Mouse (Mus musculus) neural tube, embryonic 14.5 days (tissue): Measurements from ENCODE around the gene Amz2. TPM values are rescaled to one million over a fixed set of nuclear protein-coding genes. Genes with fewer than 3 reads are reported as not detected.

Experiments used
- ATAC-seq: fragments of 200-750 bp; cut with Nextera tagmentation; 2 replicates; pipeline ENCODE4 v1.8.0; 2017; ENCODE audit warnings: low read depth, mild to moderate bottlenecking, moderate TSS enrichment, moderate library complexity
- H3K27ac ChIP-seq: fragments of 300-500 bp; sonication (generic); 2 replicates; pipeline ENCODE4 v1.5.1; 2014; ENCODE audit warnings: low read depth, mild to moderate bottlenecking, control low read depth, low read length, moderate library complexity, mixed read lengths
- H3K27me3 ChIP-seq: fragments of 300-500 bp; sonication (generic); 2 replicates; pipeline ENCODE4 v1.6.1; 2014; ENCODE audit warnings: low read length; ENCODE audit not compliant: control insufficient read depth, insufficient read depth
- H3K36me3 ChIP-seq: fragments of 300-500 bp; sonication (generic); 2 replicates; pipeline ENCODE4 v1.6.1; 2014; ENCODE audit warnings: low read length, mixed read lengths; ENCODE audit not compliant: control insufficient read depth, insufficient read depth
- H3K4me1 ChIP-seq: fragments of 300-500 bp; sonication (generic); 2 replicates; pipeline ENCODE4 v1.6.1; 2014; ENCODE audit warnings: low read length; ENCODE audit not compliant: control insufficient read depth, insufficient read depth
- H3K4me2 ChIP-seq: fragments of 300-500 bp; sonication (generic); 2 replicates; pipeline ENCODE4 v1.6.1; 2014; ENCODE audit warnings: mild to moderate bottlenecking, low read depth, low read length, control low read depth
- H3K4me3 ChIP-seq: fragments of 300-500 bp; sonication (generic); 2 replicates; pipeline ENCODE4 v1.5.1; 2014; ENCODE audit warnings: low read depth, low read length, control low read depth, mixed read lengths
- H3K9ac ChIP-seq: fragments of 300-500 bp; sonication (generic); replicated peaks from 2 replicates; pipeline ENCODE4 v1.6.1; 2014; ENCODE audit warnings: low read depth, mild to moderate bottlenecking, control low read depth, low read length, mixed read lengths
- H3K9me3 ChIP-seq: fragments of 300-500 bp; sonication (generic); 2 replicates; pipeline ENCODE4 v1.6.1; 2016; ENCODE audit warnings: low read length; ENCODE audit not compliant: control insufficient read depth
- WGBS: fragments of 180-500 bp; shearing (Covaris S2); extraction: QIAGEN DNeasy Blood & Tissue Kit; methylation state at CpG from one replicate; pipeline ENCODE4 v1.1.7; 2014; 5-methylcytosine and 5-hydroxymethylcytosine counted together
- polyA plus RNA-seq: library from polyadenylated mRNA; unstranded; fragments of >200 nt; fragmentation: Nextera tagmentation; extraction: Ambion mirVana; gene quantifications from 2 replicates; pipeline ENCODE4 v1.2.1, GENCODE M21; 2014

Amz2 gene
- polyA plus RNA-seq, 1 experiment from 2014 or later = 59.1 TPM

DNA sequence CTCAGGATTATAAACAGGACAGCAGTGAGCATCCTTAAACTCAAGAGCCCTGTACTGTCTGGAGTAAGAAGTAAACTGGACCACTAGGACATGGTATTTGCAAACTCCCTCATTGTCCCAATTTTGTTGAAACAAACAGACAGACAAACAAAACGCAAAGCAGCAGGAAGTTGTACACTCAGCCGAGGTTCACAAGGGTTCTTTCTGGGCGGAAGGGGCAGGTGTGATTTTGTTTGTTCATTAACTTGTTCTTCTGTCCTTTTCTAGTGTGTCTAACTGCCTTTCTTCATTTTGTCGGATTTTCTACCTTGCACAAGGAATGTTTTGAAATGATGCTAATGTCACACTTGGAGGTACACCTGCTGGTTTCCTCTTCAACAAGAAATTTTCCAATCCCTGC lies 6.3 kb upstream of the Amz2 start:
- Histone ChIP-seq H3K27ac (no peak overlapping the region), H3K9ac (no peak overlapping the region), H3K27me3 (no peaks in the 10 kb centered on the region), H3K4me2 (no peak overlapping the region), H3K36me3 (no peaks in the 10 kb centered on the region), H3K4me3 (no peak overlapping the region), H3K4me1 (no peaks in the 10 kb centered on the region), H3K9me3 (no peaks in the 10 kb centered on the region)
- WGBS = 51% methylated on average over 4 of the region's 4 CpGs
- ATAC-seq = no peak

- ATAC-seq = no peak
- Histone ChIP-seq H3K9me3 (no peaks in the 10 kb centered on the region), H3K4me2 (no peak overlapping the region), H3K4me1 (no peaks in the 10 kb centered on the region), H3K9ac (no peak overlapping the region), H3K4me3 (no peak overlapping the region), H3K27me3 (no peaks in the 10 kb centered on the region), H3K27ac (no peak overlapping the region), H3K36me3 (no peaks in the 10 kb centered on the region)
- 59% methylated on average over 16 of the region's 16 CpGs for WGBS
Observed at GRCm38 (mm10) chr11:109419961-109420566, 5.7 kb upstream of the Amz2 start.

DNA sequence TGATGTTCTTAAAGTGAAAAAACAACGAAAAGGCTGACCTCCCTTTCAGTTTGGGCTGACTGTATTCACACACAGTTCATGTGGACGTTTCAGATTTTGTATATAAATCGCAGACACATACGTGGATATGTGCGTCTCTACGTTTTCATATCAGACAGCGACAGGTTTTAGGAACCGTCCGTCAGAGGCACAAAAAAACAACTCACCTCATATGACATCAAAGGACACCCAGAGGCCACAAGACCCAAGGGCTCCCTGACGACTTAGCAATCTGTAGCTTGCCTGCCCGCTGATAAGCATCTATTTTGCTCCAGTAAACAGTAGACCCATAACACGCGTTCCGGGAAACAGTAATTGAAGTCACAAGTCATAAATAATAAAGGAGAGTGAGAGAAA lies 5.2 kb upstream of the Amz2 start:
- Histone ChIP-seq H3K36me3 (no peaks in the 10 kb centered on the region), H3K4me1 (no peaks in the 10 kb centered on the region), H3K27ac (no peak overlapping the region), H3K9me3 (no peaks in the 10 kb centered on the region), H3K27me3 (no peaks in the 10 kb centered on the region), H3K9ac (no peak overlapping the region), H3K4me3 (no peak overlapping the region), H3K4me2 (no peak overlapping the region)
- ATAC-seq = no peak
- 82% methylated on average over 14 of the region's 14 CpGs for WGBS

DNA sequence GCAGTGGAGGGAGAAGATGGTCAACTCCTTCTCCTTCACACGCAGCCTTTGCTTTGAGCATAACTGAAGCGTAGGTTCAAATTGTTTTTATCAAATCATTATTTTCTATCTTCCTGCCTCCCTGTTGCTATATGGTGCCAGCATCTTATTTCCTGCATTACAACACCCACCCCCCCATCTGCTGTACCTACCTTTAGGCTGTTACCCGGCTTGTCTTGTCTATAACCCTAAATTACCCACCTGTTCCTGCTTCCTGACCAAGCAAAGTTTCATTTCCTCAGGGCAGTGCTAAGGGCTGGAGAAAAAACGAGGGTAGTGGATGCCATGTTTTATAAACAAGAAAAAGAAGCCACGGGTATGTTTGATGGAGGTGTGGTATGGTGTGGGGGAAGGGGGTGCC lies 4.5 kb upstream of the Amz2 start:
- Histone ChIP-seq H3K36me3 (no peaks in the 10 kb centered on the region), H3K9me3 (no peaks in the 10 kb centered on the region), H3K4me3 (no peak overlapping the region), H3K27me3 (no peaks in the 10 kb centered on the region), H3K4me1 (no peaks in the 10 kb centered on the region), H3K27ac (no peak overlapping the region), H3K4me2 (no peak overlapping the region), H3K9ac (no peak overlapping the region)
- ATAC-seq = no peak
- 85% methylated on average over 5 of the region's 5 CpGs for WGBS

DNA sequence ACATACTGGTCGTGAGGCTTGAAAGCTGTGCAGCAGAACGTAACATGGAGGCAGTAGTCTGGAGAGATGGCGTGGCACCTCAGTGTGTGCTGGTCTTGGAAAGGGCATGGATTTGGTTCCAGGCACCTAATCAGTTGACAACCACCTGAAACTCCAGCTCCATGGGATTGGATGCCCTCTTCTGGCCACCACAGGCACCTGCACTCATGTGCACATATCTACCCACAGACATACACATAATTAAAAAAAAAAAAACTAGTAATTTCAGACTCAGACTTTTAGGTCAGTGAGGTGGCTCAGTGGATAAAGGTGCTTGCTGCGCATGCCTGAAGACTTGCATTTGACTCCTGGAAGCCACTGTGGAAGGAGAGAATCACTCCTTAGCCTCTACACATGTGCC lies 3.5 kb upstream of the Amz2 start:
- WGBS = 98% methylated on average over 4 of the region's 4 CpGs

GRCm38 (mm10) chr11:109423294-109423693 lies 2.5 kb upstream of the Amz2 start:
- Histone ChIP-seq H3K27ac (no peak overlapping the region), H3K4me3 (no peak overlapping the region), H3K27me3 (no peaks in the 10 kb centered on the region), H3K4me1 (0 out of 2 replicates have a peak, but pooled peaks cover 3% of the 10 kb centered on the region), H3K4me2 (no peak overlapping the region), H3K36me3 (no peaks in the 10 kb centered on the region), H3K9me3 (no peaks in the 10 kb centered on the region), H3K9ac (no peak overlapping the region)
- 55% methylated on average over 1 of the region's 1 CpGs for WGBS
- no peak for ATAC-seq

More for the DNA sequence above, 3.5 kb upstream of the Amz2 start:
- Histone ChIP-seq H3K4me3 (no peak overlapping the region), H3K4me1 (0 out of 2 replicates have a peak, but pooled peaks cover 3% of the 10 kb centered on the region), H3K4me2 (no peak overlapping the region), H3K9me3 (no peaks in the 10 kb centered on the region), H3K27ac (no peak overlapping the region), H3K36me3 (no peaks in the 10 kb centered on the region), H3K9ac (no peak overlapping the region), H3K27me3 (no peaks in the 10 kb centered on the region)
- no peak for ATAC-seq

DNA sequence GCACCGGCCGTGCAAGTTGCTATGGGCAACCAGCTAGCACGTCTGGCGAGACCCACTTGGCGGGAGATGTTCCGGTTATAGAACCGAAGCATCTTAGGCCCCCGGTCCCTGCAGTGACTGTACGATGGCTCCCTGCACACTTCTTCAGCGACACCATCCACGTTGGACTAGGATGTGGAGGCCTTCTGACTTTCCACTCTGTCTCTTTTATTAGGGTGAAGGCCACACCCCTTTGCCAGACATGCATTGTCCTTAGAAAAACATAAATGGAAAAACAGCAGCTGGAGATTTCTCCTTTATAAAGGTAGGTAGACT lies 483 bp downstream of the Amz2 start:
- Histone ChIP-seq H3K27ac (peak overlapping the region; percentile 67), H3K36me3 (peaks cover 13% of the 10 kb centered on the region; the same call in 1 of the 2 replicates), H3K9me3 (no peaks in the 10 kb centered on the region), H3K4me3 (peak overlapping the region; percentile 45), H3K9ac (peak overlapping the region; percentile 57), H3K4me2 (peak overlapping the region; percentile 58), H3K27me3 (no peaks in the 10 kb centered on the region), H3K4me1 (0 out of 2 replicates have a peak, but pooled peaks cover 3% of the 10 kb centered on the region)
- 0% methylated on average over 11 of the region's 11 CpGs for WGBS
- ATAC-seq = no peak

DNA sequence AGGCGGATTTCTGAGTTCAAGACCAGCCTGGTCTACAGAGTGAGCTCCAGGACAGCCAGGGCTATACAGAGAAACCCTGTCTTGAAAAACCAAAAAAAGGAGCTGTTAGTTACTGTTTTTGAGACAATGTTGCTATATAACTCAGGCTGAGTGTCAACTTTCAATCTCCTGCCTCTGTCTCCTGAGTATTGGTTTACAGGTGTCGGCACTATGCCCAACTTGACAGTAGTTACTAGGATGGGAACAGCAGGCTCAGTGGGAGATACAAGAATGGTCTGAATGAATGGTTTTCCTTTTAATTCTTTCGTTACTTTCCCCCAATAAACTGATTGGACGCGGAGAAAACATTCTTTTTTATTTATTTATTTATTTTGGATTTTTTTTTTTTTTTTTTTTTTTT lies 1.6 kb downstream of the Amz2 start:
- no peak overlapping the region for H3K4me3 ChIP-seq
- 96% methylated on average over 5 of the region's 5 CpGs for WGBS
- no peak for ATAC-seq

DNA sequence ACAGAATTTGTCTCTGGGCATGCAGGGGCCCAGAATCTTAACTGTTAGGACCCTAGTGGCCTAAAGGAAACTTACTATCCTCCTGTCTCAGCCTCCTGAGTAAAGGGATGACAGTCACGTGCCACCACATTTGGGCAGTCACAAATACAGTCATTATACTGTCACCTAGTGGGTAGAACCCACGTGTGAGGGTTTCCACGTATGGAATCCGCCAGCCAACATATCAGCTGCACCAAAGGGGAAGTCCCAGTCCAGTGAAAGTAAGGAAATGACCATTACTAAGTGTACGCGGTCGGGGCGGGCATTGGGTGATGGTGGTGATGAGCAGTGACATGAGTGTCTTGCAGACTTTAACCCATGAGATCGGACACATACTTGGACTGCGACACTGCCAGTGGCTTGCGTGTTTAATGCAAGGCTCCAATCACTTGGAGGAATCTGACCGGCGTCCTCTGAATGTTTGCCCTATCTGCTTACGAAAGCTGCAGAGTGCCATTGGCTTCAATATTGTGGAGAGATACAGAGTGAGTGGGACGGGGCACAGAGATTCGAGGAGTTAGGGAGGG lies 8.6 kb downstream of the Amz2 start:
- ATAC-seq = no peak
- 94% methylated on average over 16 of the region's 16 CpGs for WGBS
- peaks cover 37% of the 10 kb centered on the region for H3K36me3 ChIP-seq

More for the DNA sequence above, 1.6 kb downstream of the Amz2 start:
- H3K4me1 ChIP-seq = 0 out of 2 replicates have a peak, but pooled peaks cover 3% of the 10 kb centered on the region
- H3K27me3 ChIP-seq = no peaks in the 10 kb centered on the region
- no peaks in the 10 kb centered on the region for H3K9me3 ChIP-seq
- no peak overlapping the region for H3K27ac ChIP-seq
- no peak overlapping the region for H3K9ac ChIP-seq
- H3K4me2 ChIP-seq = no peak overlapping the region
- peaks cover 14% of the 10 kb centered on the region for H3K36me3 ChIP-seq

More for the DNA sequence above, 8.6 kb downstream of the Amz2 start:
- H3K27me3 ChIP-seq = no peaks in the 10 kb centered on the region
- H3K4me3 ChIP-seq = no peak overlapping the region
- H3K4me1 ChIP-seq = 0 out of 2 replicates have a peak, but pooled peaks cover under 1% of the 10 kb centered on the region
- H3K9me3 ChIP-seq = no peaks in the 10 kb centered on the region
- H3K9ac ChIP-seq = no peak overlapping the region
- H3K4me2 ChIP-seq = no peak overlapping the region
- H3K27ac ChIP-seq = no peak overlapping the region
